Mouse (Mus musculus) kidney, adult 11 months (tissue): ENCODE measurements around the gene Brat1.

Experiments used
- DNase-seq: peaks from one replicate; pipeline ENCODE4 v3.0.0; 2022

Brat1 gene

DNA sequence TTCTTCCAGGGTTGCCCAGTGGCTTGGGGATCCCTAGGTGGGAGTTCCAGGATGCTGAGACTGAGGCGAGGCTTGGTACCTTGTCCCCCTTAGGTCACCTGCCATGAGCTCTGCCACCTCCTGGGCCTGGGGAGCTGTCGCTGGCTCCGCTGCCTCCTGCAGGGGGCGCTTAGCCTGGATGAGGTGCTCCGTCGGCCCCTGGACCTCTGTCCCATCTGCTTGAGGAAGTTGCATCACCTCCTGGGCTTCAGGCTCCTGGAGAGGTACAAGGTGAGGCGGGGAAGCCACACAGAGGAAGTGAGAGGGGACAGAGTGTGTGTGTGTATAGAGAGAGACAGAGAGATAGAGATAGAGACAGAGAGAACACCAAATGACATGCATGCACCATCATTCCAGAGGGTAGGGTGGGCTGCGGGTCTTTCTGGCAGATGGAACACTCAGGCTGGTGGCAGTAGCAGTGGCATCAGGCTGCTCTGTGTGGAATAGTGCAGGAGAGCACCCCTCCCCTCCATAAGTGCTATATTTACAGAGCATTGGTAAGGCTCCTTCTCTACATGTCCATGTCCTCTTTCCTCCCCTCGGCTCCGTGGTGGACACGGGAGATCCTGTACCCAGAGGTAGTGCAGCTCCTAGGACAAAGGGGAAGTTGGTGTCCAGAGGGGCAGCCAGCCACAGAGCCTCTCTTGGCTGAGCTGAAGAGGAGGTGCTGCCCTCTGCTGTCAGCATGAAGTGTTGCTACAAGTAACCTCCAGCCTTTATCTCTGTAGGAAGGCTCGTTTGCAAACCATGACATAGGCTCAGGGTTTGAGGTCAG is 44.5 kb downstream of the Brat1 start:
- DNase-seq, result peak; percentile 72

DNA sequence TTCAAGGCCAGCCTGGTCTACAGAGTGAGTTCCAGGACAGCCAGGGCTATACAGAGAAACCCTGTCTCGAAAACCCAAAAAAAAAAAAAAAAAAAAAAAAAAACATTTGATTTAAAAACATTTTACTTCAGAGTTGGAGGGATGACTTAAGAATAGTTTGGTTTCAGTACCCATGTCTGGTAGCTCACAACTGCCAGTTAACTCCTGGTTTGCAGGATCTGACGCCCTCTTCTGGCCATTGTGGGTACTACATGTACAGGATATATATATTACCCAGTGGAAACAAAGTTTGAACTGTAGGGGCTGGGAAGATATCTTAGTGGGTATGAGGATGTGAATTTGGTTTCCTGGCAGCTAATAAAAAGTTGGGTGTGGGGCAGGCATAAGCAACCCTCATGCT is 46.1 kb downstream of the Brat1 start:
- DNase-seq, result no peak

DNA sequence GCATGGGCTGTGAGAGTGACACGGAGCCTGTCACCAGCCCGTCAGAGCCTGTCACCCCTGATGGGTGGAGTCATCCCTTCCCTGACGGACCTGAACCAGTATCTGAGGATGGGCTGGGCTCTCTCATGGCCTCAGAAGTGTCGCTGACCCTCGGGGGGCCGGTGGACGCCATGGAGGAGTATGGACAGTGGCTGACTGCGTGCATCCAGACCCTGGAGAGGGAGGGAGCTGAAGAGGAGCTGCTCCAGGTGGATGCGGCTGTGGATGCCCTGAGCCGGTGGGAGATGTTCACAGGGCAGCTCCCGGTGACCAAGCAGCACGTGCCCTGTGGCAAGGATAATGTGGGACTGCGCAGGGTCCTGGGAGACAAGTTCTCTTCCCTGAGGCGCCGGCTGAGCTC is 47.2 kb downstream of the Brat1 start:
- DNase-seq, result no peak

DNA sequence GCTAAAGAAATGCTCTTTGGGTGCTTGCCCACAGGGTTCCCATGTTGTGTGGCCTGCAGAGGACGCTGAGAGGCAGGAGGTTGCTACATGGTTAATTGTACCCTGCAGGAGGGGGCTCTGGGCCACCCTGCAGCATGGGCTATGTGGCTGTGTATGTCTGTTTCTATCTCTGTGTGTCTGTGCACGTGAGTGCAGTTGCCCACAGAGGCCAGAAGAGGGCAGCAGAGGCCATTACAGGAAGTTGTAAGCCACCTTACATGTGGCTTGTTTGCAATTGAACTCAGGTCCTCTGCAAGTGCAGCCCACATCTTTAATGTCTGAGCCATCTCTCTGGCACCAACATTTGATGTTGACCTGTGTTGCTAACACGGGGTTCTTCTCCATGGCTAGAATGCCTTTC is 47.8 kb downstream of the Brat1 start:
- no peak for DNase-seq

DNA sequence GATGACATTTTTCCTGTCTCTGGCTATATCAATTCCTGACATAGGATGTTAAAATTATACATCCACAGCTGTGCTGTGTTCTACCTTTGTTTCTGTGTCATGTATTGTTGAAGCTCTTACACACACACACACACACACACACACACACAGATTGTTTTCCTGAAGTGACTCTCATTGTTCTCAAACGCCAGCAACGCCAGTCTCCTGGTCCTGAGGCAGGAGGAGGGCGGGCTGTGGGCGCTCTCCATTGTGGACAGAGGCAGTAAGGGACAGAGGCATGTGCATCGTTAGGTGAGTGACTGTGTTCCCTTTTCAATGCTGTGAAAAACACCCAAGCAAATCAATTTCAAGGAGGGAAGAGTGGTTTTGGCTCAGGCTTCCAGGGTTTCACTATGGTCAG is 48.4 kb downstream of the Brat1 start:
- no peak for DNase-seq

DNA sequence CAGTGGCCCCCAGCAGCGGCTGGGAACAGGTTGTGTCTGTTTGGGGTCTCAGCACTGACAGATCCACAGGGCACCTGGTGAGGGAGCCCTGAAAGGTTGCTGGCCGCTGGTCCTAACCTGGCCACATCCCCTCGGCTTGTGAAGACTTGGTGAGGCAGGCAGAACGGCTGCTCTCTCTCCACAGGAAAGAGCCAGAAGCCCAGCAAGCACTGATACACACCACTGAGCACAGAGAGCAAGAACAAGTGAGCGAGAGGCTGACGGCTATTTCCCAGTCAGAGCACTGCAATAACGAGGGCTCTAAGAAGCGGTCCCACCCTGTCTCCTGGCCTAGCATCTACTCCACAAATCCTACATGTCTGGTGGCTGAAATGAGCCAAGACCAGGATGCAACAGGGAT is 54.1 kb downstream of the Brat1 start:
- no peak for DNase-seq

DNA sequence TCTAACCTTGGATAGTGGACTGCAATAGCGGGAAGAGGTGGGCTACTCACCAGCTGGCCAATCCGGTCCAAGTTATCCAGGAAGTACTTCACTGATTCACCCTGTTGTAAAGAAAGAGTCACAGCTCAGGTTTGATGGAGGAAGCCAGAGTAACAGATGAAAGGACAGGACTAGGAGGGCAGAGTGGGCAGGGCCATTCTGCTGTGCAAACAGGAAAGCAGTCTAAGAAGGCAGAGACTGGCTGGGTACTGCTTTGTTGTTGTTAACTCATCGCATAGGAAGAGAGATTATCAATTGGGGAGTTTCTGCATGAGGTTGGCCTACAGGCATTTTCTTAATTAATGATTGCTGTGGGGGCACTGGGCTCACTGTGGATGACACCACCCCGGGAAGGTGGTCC is 57.7 kb downstream of the Brat1 start:
- no peak for DNase-seq

DNA sequence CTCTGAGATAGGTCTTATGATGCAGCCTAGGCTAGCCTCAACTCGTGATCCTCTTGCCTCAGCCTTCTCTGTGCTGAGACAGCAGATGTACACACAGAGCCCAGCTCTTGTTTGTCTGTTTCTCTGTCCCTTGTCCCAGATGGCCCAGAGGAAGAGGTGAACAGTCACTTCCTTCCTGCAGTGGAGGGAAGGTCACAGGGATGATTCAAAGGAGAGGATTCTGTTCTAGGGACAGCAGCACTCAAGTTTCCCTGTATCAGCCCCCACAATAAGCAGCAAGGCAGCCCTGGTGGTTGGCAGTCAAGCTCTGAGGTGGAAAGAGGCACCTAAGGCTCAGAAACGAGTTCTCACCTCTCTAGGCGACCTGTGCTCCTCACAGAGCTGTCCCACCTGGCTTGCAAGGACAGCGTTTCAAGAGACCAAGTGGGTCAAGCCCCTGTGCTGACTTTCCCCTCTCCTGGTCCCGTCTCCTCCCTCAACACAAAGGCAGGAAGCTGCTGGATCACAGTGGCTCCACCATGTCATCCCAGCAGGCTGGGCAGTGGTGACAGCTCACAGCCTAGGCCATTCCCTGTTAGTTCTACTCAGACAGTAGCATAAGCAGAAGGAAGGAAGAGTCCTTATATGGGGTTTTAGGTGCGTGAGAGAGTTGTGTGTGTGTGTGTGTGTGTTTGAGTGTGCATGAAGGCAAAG is 60.3 kb downstream of the Brat1 start:
- peak; percentile 36 for DNase-seq

DNA sequence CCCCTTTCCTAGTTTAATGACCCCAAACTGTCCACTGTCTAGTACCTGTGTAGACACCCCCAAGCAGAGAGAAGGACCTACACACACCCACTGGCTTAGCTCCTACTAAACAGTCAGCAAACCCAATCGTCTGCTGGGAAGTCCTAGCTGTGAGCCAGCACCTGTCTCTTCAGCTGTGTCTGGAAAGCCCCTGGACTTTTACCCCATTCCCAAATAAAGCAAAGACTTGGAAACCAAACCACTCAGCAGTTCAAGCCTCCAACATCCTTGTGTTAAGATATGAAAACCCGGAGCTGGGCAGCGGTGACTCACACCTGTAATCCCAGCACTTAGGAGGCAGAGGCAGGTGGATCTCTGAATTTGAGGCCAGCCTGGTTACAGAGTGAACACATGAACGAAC is 61.8 kb downstream of the Brat1 start:
- no peak for DNase-seq

DNA sequence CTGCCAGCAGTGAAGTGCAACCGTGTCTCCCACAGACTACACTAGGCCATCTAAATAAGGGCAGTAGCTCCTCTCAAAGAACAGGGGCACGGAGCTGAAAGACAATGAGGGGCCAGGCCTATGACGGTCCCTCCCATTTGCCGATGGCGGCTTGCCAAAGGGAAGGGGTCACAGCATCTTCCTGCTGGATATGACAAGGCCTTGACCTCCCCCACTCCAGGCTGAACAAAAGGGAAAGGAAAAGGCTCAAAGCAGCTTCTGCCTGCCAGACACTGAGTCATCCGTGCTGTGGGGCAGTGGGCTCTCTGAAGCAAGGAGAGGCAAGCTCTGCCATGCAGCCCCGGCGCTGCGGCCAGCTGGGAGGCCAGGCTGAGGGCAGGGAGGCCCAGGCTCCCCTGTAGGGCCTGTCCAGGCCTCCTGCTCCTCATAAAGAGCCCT is 62.9 kb downstream of the Brat1 start:
- DNase-seq, result peak; percentile 88

DNA sequence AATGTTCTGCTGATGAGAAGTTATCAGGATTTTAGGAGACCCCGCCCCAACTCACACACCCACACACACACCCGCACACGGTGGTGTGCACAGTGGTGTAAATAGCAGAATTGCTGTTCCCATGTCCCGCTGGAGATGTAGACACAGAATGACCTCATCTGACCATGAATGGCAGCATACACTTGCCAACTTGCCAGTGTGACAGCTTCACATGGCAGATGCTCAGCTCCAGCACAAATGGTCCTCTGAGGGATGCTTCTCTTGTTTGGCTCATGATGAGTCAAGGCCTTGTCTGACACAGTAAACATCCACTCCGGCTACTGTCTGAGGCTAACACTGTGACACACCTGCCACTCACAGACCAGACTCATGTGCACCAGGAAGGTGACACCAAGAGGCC is 63.5 kb downstream of the Brat1 start:
- no peak for DNase-seq
